Mouse (Mus musculus) liver, adult 2 months (tissue): ENCODE data around the gene Prpf8.
A peak's percentile ranks its signal among the peaks of the same experiment; 100 is the strongest.

Experiments used
- CTCF ChIP-seq: fragments of 200-500 bp; IDR thresholded peaks from 2 replicates; pipeline ENCODE4 v1.5.1; 2011; ENCODE audit warnings: low read depth, low read length, control low read depth
- POLR2A ChIP-seq: fragments of 200-500 bp; IDR thresholded peaks from 2 replicates; pipeline ENCODE4 v1.6.1; 2011; ENCODE audit warnings: low read length, control low read depth; ENCODE audit not compliant: insufficient read depth; ENCODE audit errors: extremely low read depth

DNA sequence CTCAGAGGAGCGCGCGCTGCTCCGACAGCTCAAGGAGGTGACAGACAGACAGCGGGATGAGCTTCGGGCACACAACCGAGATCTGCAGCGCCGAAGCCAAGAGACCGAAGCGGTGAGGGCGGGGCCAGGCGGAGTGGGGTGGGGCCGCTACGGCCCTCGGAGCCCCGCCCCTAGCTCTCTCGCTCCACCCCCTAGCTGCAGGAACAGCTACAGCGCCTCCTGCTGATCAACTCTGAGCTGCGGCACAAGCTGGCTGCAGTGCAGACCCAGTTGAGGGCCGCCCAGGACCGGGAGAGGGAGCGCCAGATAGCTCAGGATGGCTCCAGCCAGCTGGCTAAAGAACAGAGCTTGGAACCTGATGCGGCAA lies 24.0 kb downstream of the Prpf8 start:
- TF ChIP-seq CTCF (peak; percentile 93), POLR2A (peak; percentile 98)
